Mouse (Mus musculus) liver, embryonic 14.5 days (tissue): Measurements from ENCODE around the gene Clec2d. TPM values are rescaled to one million over a fixed set of nuclear protein-coding genes. Genes with fewer than 3 reads are reported as not detected.
"Not testable (repeated sequence)": the region's sequence is repeated elsewhere in the genome, so short reads cannot be mapped to it uniquely, and the experiment has no call there.

Experiments
- ATAC-seq: fragments of 200-750 bp; cut with Nextera tagmentation; 2 replicates; pipeline ENCODE4 v1.8.0; 2017; ENCODE audit warnings: moderate number of reproducible peaks, mild to moderate bottlenecking, moderate library complexity; ENCODE audit not compliant: insufficient read depth
- DNase-seq, 3 experiments: peaks; one replicate each; pipeline ENCODE4 v3.0.0-alpha.2; 2012 to 2013; ENCODE audit warnings: low read depth in 3 of 3, low spot score in 3 of 3
- H3K27ac ChIP-seq: fragments of 300-500 bp; sonication (generic); 2 replicates; pipeline ENCODE4 v1.5.1; 2014; ENCODE audit warnings: moderate library complexity, mild to moderate bottlenecking, control low read depth, inconsistent platforms
- H3K27me3 ChIP-seq: fragments of 300-500 bp; sonication (generic); 2 replicates; pipeline ENCODE4 v1.6.1; 2014; ENCODE audit warnings: mild to moderate bottlenecking, low read length, moderate library complexity; ENCODE audit not compliant: control insufficient read depth, insufficient read depth
- H3K36me3 ChIP-seq: fragments of 300-500 bp; sonication (generic); replicated peaks from 2 replicates; pipeline ENCODE4 v1.6.1; 2014; ENCODE audit warnings: low read depth; ENCODE audit not compliant: control insufficient read depth, insufficient read depth
- H3K4me1 ChIP-seq, 2 experiments: fragments of 200-500 bp in 1 of 2; fragments of 300-500 bp in 1 of 2; sonication (generic) in 1 of 2; replicated peaks; 2 replicates each; pipeline ENCODE4 v1.6.1; 2012 to 2014; ENCODE audit warnings: antibody characterized with exemption in 1 of 2, inconsistent platforms in 1 of 2, low read length in 1 of 2; ENCODE audit not compliant: control insufficient read depth in 2 of 2, insufficient read depth in 2 of 2
- H3K4me2 ChIP-seq: fragments of 300-500 bp; sonication (generic); 2 replicates; pipeline ENCODE4 v1.6.1; 2014; ENCODE audit warnings: low read depth, mild to moderate bottlenecking, control low read depth, moderate library complexity
- H3K4me3 ChIP-seq, 2 experiments: fragments of 200-500 bp in 1 of 2; fragments of 300-500 bp in 1 of 2; sonication (generic) in 1 of 2; 2 replicates each; pipeline ENCODE4 v1.5.1; 2012 to 2014; ENCODE audit warnings: low read depth in 2 of 2, low read length in 2 of 2, mild to moderate bottlenecking in 2 of 2, control low read depth in 1 of 2, inconsistent platforms in 1 of 2, moderate library complexity in 1 of 2; ENCODE audit not compliant: insufficient read depth in 1 of 2
- H3K9ac ChIP-seq: fragments of 300-500 bp; sonication (generic); replicated peaks from 2 replicates; pipeline ENCODE4 v1.6.1; 2014; ENCODE audit warnings: mild to moderate bottlenecking, control low read depth, moderate library complexity
- H3K9me3 ChIP-seq: fragments of 300-500 bp; sonication (generic); 2 replicates; pipeline ENCODE4 v1.6.1; 2016; ENCODE audit warnings: low read length, mixed read lengths; ENCODE audit not compliant: control insufficient read depth
- CTCF ChIP-seq: IDR thresholded peaks from 2 replicates; pipeline ENCODE4 v1.5.1; 2016; ENCODE audit warnings: antibody characterized with exemption, low read depth, control low read depth
- EP300 ChIP-seq: IDR thresholded peaks from 2 replicates; pipeline ENCODE4 v1.6.1; 2016; ENCODE audit warnings: antibody characterized with exemption, low read depth
- WGBS: fragments of 180-500 bp; shearing (Covaris S2); extraction: QIAGEN DNeasy Blood & Tissue Kit; methylation state at CpG from one replicate; pipeline ENCODE4 v1.1.7; 2014; ENCODE audit not compliant: insufficient replicate concordance; 5-methylcytosine and 5-hydroxymethylcytosine counted together
- polyA plus RNA-seq, 2 experiments: library from polyadenylated mRNA; depleted of rRNA in 1 of 2; stranded (reverse) in 1 of 2; unstranded in 1 of 2; fragments of >200 nt; fragmentation: Nextera tagmentation in 1 of 2; extraction: Ambion mirVana in 1 of 2; gene quantifications; 2 replicates each; pipeline versions ENCODE4 v1.2.1 to v1.2.3; 2012 to 2014

The Clec2d gene
- polyA plus RNA-seq, 2 experiments, result 0.22 to 6.6 TPM

GRCm38 (mm10) chr6:129186022-129186421 is 5.6 kb downstream of the Clec2d start:
- no peak overlapping the region for H3K9ac ChIP-seq
- no peak overlapping the region for H3K4me2 ChIP-seq
- H3K36me3 ChIP-seq, result peaks cover 8% of the 10 kb centered on the region
- DNase-seq, result no peak
- peaks cover 0 to 2% of the 10 kb centered on the region in 2 experiments; a peak in 1 of 4 replicates for H3K4me1 ChIP-seq
- TF ChIP-seq EP300 (no peak), CTCF (no peak)
- 61% methylated on average over 4 of the region's 4 CpGs for WGBS
- ATAC-seq, result no peak
- no peak overlapping the region for H3K4me3 ChIP-seq
- no peaks in the 10 kb centered on the region for H3K9me3 ChIP-seq
- no peaks in the 10 kb centered on the region for H3K27me3 ChIP-seq
- no peak overlapping the region for H3K27ac ChIP-seq

DNA sequence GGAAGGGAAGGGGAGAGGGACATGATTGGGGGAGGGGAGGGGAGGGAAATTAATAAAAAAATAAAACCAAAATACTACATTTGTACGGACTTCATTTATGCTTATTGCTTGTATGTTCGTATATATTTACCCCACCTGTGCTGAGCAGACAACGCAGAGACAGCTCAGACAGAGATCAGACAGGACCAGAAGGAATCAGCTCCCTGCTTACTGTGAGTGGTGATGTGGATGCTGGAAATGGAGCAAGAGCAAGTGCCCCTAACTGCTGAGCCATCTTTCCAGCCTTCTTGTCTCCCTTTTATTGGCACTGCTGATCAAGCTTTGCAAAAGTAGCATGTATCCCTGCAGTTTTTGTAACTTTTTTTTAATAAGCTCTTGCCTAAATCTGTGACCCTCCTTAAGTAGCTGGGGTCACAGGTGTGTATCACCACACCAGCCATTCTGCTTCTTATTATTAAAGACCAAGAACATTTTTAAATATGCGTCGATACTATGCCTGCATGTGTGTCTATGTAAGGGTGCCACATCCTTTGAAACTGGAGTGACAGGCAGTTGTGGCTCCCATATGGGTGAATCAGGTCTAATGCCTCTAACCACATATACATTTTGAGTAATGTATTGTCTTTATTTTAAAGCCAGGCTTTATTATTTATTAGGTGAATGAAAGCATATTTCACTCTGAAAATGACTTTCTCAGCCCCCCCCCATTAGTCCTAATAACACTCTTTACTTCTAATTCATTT is 6.2 kb downstream of the Clec2d start:
- Histone ChIP-seq H3K9ac (no peak overlapping the region), H3K36me3 (peaks cover 8% of the 10 kb centered on the region), H3K4me2 (no peak overlapping the region), H3K4me1 (peaks cover 0 to 2% of the 10 kb centered on the region in 2 experiments; a peak in 1 of 4 replicates), H3K4me3 (no peak overlapping the region), H3K9me3 (no peaks in the 10 kb centered on the region), H3K27me3 (no peaks in the 10 kb centered on the region), H3K27ac (no peak overlapping the region)
- no peak for DNase-seq
- ATAC-seq, result no peak
- 72% methylated on average over 5 of the region's 5 CpGs for WGBS
- TF ChIP-seq EP300 (no peak), CTCF (no peak)

DNA sequence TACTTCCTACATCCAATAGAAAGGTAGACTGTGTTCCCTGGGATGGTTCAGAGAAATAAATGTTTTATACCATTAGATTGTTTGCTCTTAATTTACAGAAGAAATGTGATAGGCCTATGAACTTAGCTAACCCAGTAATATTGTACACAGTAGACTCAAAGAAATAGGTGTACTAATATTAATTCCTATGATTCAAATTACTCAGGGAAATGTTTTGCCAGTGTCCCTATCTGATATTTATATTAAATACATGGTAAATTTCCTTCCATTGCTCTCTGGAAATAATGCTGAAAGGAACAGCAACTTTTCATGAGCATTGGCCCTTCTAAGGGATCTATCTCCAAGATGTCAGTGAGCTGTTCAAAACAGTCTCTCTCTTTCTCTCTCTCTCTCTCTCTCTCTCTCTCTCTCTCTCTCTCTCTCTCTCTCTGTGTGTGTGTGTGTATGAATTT is 6.8 kb downstream of the Clec2d start:
- TF ChIP-seq EP300 (no peak), CTCF (no peak)
- ATAC-seq, result no peak
- H3K4me3 ChIP-seq, result no peak overlapping the region
- no peak for DNase-seq
- H3K27ac ChIP-seq, result no peak overlapping the region
- H3K36me3 ChIP-seq, result peaks cover 8% of the 10 kb centered on the region
- H3K4me2 ChIP-seq, result no peak overlapping the region
- no peaks in the 10 kb centered on the region for H3K9me3 ChIP-seq
- H3K9ac ChIP-seq, result no peak overlapping the region
- 0 out of 4 replicates have a peak, but pooled peaks cover 0 to 2% of the 10 kb centered on the region in 2 experiments for H3K4me1 ChIP-seq
- H3K27me3 ChIP-seq, result no peaks in the 10 kb centered on the region

GRCm38 (mm10) chr6:129187816-129188215 is 7.4 kb downstream of the Clec2d start:
- H3K36me3 ChIP-seq, H3K4me1 ChIP-seq, H3K4me3 ChIP-seq, H3K4me2 ChIP-seq, DNase-seq, ATAC-seq, H3K27me3 ChIP-seq, H3K9ac ChIP-seq, H3K9me3 ChIP-seq, H3K27ac ChIP-seq: not testable (repeated sequence)
- 73% methylated on average over 3 of the region's 3 CpGs for WGBS

DNA sequence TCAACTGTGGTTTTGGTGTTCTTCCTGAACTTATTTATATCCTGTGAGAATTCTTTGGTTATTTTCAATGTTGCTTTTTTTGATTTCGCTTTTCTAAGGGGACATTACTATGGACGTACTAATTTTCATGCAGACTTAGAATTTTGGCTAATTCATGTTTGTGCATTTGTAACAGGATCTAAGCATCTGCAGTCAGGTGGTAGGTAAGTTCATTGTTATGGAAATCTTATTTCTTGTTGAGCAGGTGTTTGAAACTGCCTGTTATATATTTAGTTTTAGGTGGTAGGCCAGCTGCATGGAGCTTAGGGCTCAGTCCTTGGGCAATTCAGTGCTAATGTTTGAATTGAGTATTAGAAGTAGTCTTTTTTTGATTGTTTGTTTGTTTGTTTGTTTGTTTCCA is 13.0 kb downstream of the Clec2d start:
- no peak overlapping the region for H3K9ac ChIP-seq
- no peak for ATAC-seq
- H3K27ac ChIP-seq, result no peak overlapping the region
- no peak overlapping the region for H3K4me3 ChIP-seq
- H3K36me3 ChIP-seq, result no peaks in the 10 kb centered on the region
- 77% methylated on average over 2 of the region's 2 CpGs for WGBS
- DNase-seq, result no peak
- H3K4me2 ChIP-seq, result no peak overlapping the region
- H3K27me3 ChIP-seq, result no peaks in the 10 kb centered on the region
- TF ChIP-seq CTCF (no peak), EP300 (no peak)
- no peaks in the 10 kb centered on the region for H3K4me1 ChIP-seq
- no peaks in the 10 kb centered on the region for H3K9me3 ChIP-seq

DNA sequence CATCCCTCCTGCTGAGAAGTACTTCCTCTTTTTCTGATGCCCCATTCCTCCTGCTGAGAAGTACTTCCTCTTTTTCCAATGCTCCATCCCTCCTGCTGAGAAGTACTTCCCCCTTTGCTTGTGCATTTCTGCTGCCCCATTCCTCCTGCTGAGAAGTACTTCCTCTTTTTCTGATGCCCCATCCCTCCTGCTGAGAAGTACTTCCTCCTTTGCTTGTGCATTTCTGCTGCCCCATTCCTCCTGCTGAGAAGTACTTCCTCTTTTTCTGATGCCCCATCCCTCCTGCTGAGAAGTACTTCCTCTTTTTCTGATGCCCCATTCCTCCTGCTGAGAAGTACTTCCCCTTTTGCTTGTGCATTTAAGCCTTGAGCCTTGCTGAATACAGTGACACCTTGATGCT is 19.7 kb downstream of the Clec2d start:
- not testable (repeated sequence) for ATAC-seq, DNase-seq, H3K9ac ChIP-seq, H3K4me2 ChIP-seq, H3K4me3 ChIP-seq, H3K27ac ChIP-seq, H3K36me3 ChIP-seq, H3K9me3 ChIP-seq, H3K4me1 ChIP-seq, H3K27me3 ChIP-seq
